Mouse (Mus musculus) megakaryocyte, embryonic 14.5 days (primary cell): Measurements from ENCODE around the gene Rgs10.

Experiments used
- FLI1 ChIP-seq: IDR thresholded peaks from 2 replicates; pipeline ENCODE4 v1.6.1; 2012; ENCODE audit warnings: low read length, inconsistent platforms, mixed read lengths
- GATA1 ChIP-seq: IDR thresholded peaks from 3 replicates; pipeline ENCODE4 v1.6.1; 2012; ENCODE audit warnings: mixed read lengths, low read length, inconsistent platforms, borderline replicate concordance

GRCm38 (mm10) chr7:128359164-128359563 lies 59.4 kb downstream of the Rgs10 start:
- no peak for TF ChIP-seq FLI1
- TF ChIP-seq GATA1 = no peak
